Mouse (Mus musculus) brain, embryonic 18.5 days (tissue): Measurements from ENCODE around the gene Calhm4.
A peak's percentile ranks its signal among the peaks of the same experiment; 100 is the strongest.
"Not testable (repeated sequence)": the region's sequence is repeated elsewhere in the genome, so short reads cannot be mapped to it uniquely, and the experiment has no call there.

Experiments used
- DNase-seq: peaks from one replicate; pipeline ENCODE4 v3.0.0-alpha.2; 2012; ENCODE audit warnings: low read depth, low spot score

Gene Calhm4

DNA sequence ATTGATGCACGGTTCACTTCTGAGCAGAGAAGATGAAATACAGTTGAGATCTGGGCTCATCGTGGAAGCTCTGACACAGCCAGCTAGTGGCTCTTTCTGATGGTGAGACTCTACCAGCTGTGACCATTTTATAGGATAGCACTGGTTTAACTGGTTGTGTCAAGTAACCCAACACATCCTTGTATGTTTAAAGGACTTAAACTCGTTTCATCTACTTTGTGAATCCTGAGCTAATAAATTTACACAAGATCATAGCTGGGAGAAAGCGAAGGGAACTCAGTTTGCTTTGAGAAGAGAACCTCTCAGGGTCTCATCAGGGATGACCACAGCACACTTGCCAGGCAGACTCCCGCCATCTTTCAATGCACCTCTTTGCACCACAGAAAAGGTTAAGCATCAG is at the start of gene Calhm4:
TSS of gene Calhm4 (minus strand) at position 101 of the 400 bp plus-strand sequence.
- no peak for DNase-seq

DNA sequence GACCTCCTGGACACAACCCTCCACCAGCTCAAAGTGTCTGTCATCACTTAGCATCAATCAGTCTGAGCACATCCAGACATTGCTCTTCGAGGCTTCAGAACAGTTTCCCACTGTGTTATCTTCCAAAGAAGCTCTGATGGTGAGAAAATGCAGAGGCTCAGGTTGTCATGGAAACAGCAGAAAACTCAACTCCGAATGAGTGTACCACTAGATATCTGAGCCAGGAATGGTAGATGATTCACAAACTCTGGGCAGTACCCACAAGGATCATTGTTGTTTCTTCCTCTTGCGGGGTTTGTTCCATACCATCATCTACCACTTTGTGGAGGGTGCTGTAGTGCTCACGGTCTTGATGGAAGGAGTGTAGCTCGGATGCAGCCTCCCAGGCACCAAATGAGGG is 47.8 kb upstream of the Calhm4 start:
- peak; percentile 36 for DNase-seq

- DNase-seq: no peak
Measured at GRCm38 (mm10) chr10:34090481-34090880, 46.4 kb upstream of the Calhm4 start.

GRCm38 (mm10) chr10:34089517-34089916 is 45.4 kb upstream of the Calhm4 start:
- no peak for DNase-seq

DNA sequence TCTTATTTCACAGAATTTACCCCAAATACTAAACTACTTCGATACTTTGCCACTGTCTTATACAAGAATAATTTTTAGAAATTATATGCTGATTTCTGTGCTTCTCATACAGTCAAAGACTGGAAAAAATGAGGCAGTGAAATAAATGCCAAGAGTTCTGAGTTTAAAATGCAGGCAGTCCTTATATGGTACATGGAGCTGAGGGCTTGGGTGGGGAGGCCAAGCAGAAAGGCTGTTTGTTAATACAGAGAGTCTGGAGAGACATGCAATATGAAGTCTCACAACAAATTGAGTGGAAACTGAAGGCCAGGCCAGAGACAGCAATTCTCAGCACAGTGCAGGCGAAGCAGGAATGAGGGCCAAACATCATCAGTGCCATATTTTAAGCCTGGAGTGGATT is 44.4 kb upstream of the Calhm4 start:
- DNase-seq: no peak

- DNase-seq: no peak
Measured at GRCm38 (mm10) chr10:34086514-34086913, 42.4 kb upstream of the Calhm4 start.

DNA sequence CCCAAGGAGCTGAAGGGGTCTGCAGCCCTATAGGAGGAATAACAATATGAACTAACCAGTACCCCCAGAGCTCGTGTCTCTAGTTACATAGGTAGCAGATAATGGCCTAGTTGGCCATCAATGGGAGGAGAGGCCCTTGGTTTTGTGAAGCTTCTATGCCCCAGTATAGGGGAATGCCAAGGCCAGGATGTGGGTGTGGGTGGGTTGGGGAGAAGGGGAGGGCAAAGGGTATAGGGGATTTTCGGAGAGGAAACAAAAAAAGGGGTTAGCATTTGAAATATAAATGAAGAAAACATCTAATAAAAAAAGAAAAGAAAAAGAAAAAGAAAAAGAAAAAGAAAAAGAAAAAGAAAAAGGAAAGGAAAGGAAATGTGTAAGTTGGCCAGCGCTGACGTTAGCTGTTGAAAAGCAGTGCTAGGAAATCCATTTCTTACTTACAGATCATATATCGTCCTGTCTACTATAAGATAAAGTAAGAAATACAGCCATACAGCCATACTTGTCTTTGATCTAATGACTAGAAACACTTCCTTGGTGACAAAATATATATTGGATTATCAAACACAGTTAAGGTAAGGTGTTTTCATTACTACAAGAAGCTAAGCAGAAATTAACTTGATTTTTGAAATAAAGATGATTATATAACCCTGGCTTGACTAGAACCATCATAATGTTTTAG is 30.6 kb upstream of the Calhm4 start:
- DNase-seq: no peak

DNA sequence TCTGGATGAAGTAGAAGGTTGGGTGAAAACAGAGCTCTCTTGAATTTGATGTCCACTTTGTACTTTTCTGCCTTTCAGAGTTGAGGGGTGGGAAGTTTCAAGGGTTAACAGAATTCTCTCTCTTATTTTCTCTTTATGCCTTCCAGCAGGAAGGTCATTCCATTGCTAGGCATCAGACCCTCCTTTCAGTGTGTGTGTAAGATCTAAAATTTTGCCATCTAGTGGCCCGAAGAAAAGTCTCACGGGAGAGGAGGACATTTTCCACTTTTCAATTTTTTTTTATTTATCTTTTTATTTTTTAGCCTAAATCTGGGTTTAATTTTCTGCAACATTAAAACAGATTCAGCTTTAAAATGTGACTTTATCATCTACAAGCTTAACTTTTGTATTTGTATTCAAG is 27.5 kb upstream of the Calhm4 start:
- no peak for DNase-seq

DNA sequence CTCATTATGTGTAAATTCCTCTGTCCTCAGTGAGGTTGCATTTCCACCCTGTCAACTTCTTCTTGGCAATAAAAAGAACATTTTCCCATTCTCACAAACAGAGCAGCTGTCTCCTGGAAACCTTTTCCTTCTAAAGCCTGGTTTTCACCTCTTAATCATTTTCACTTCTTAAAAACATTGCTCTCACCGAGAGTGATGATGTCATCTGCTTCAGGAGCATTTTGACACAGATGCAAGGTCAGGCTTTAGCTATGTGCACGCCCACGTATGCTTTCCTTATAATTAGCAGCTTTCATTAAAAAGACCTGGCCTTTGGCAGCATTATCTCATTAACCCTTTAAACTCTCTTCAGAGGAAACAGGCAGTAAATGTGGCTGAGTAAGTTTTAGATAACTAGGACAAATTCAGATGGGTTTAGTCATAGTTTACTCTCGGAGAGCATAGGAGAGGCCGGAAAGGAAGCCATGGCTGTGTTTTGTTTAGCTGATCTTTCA is 26.9 kb upstream of the Calhm4 start:
- no peak for DNase-seq

DNA sequence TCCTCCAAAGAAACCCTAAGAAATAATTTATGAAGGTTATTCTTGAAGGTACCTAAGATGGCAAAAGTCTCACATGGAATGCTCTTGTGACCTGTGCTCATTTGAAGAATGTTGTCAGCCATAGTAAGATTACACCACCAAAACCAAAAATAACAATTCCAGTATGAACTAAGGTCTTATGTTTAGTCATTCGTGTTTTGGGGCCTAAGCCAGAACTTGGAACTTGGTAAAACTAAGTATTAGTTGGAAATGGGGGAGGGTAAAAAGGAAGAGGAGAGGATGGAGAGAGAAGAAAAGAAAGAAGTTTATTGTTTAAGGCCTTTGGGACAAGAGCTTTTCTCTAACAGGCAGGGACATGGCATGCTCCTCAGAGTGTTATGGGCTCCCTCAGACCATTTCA is 25.5 kb upstream of the Calhm4 start:
- DNase-seq: no peak

GRCm38 (mm10) chr10:34066591-34066990 is 22.5 kb upstream of the Calhm4 start:
- no peak for DNase-seq

DNA sequence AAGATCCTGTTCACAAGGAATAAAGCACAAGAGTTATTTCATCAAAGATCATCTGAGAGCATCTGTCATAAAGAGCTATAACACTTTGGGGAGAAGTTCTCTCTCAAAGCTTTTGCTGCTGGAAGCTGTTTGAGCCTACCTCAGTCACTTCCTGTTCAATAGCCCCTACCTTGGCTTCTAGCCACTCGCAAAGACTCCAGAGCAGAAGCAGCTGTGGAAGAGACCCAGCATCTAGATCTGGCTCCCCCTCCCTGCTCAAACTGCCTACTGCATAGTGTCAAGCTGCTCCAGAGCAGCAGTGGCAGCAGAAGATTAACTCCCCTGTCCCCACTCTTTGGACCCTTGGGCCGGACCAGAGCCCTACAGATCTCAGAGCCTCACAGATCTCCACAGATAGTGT is 9.9 kb upstream of the Calhm4 start:
- DNase-seq: no peak

- no peak for DNase-seq
Measured at GRCm38 (mm10) chr10:34037401-34037800, 6.7 kb downstream of the Calhm4 start, which contains the start of gene Trappc3l. Gene Trappc3l, plus strand, starts transcription at chr10:34037597.

GRCm38 (mm10) chr10:34036587-34036986 is 7.5 kb downstream of the Calhm4 start:
- DNase-seq: peak; percentile 30

DNA sequence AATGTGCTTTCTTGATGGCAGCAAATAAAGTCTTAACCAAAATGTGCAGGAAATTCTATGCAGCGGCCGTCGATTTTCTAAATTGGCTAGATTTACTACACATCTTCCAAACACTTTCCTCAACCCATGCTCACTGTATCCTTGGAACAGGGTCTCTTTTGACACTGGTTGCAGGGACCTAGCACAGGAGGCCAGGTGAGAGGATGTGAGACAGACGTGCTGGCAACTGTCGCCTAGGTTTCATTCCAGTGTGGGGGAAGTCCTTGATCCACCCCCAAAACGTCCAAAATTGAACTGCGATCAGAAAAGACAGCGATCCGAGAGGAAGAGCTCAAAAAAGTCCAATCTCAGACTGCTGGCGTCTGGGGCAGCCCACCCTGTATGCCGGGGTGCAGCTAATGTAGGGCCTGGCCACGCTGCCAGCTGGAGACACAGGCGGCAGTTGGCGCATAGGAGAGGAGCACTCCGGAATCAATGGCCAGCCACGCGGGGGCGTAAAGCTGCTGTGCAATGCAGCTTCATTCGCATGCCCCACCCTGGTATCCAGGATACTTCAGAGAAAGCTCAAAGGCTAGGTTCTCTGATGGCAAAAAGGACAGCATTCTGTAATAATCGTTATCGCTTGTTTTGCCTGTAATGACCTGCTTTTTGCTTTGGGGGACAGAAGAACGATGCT is 10.3 kb downstream of the Calhm4 start:
- peak; percentile 36 for DNase-seq

DNA sequence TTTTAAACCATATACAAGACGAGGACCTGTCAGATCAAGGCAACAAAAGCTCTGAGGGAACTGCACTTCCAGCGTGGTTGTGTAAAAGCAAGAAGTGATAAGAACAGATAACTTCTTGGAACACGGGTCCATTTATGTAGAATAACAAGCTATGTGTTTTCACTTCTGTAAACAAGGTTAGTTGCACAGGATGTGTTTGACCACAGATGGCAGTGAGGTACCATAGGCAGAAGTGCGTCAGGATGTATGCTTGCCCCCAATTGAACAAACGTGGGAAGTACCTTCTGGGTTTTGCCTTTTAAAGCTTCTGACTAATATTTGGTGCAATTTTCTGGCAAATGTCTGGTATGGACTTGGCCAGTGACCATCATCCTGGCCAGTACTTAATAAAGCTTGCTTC is 13.8 kb downstream of the Calhm4 start:
- DNase-seq: no peak

GRCm38 (mm10) chr10:34019302-34020075 is 24.6 kb downstream of the Calhm4 start, which contains the start of gene Rwdd1:
Gene Rwdd1, minus strand, starts transcription at chr10:34019624.
- peak; percentile 95 for DNase-seq

DNA sequence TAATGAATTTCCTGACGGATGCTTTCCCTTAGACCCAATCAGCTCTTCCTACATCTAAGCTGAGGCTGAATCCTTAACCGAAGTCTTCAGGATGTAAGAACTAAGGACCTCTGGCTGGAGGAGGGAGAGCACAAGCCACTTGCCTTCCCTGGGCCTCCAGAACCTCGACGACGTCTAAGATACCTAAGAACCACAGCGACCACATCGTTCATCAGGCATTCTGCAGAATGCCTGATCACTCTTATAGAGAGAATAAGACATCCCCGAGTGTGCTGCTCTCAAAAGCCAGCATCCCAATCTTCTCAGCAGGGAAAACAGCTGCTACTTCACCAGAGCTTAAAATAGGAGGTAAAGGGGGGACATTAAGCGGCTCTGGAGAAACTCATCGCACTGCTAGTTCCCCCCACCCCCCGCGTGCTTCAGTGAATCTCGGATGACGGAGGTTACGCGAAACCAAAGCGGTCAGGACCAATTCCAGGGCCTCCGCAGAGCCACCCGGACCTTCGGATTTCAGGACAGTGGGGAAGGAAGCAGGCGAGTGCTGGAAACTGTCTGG is 25.3 kb downstream of the Calhm4 start:
- DNase-seq: peak; percentile 14

DNA sequence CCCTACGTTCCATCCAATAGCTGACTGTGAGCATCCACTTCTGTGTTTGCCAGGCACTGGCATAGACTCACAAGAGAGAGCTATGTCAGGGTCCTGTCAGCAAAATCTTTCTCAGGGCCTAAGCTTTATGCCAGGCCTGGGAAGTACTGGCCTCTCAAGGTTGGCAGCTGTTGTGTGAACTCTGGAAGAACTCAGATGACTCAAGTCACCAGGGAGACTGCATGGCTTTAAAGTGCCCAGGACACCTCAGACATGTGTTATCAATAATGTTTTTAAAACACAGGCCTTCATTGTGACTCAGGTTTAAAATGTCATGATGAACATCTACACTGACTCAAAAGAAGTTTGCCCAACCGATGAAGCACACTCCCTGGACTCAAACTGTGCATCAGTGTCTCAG is 30.9 kb downstream of the Calhm4 start:
- no peak for DNase-seq

DNA sequence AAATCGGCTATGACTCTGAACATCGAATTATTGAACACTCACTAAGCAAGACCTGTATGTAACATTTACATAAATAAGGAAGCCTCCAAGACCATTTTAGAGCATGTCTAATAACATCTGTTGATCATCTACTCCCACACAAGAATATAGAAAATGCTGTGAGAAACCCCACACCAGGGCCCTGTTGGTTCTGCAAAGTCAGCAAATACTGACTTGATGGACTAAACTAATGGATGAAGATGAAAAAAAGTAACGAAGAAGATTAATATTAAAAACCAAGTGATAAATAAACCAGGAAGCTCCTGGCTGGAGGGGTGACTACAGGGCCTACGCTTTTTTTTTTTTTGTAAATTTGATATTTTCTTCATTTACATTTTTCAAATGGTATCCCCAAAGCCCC is 31.5 kb downstream of the Calhm4 start:
- no peak for DNase-seq

GRCm38 (mm10) chr10:33998397-33998796 is 45.7 kb downstream of the Calhm4 start:
- DNase-seq: no peak

DNA sequence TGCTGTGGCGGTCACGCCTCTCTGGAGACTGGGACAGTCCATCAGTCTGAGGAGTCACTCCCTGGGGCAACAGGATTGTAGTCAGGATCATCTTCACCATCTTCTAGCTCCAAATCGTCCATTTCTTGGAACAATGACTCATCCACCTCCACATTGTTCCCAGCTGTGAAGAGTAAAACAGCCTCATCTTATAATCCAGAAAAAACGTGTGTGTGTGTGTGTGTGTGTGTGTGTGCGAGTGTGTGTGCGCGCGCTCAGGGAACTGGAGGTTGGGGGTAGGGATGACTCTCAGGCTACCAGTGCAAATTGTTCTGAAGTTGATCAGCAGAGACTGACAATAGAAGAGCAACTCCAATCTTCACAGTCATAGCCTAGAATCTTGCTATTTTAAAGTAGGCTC is 47.4 kb downstream of the Calhm4 start:
- DNase-seq: not testable (repeated sequence)
